Mouse (Mus musculus) c-Kit-positive CD71-positive TER-119-negative erythroid progenitor cells, embryonic 14.5 days (primary cell): ENCODE measurements around the gene Lax1.
A peak's percentile ranks its signal among the peaks of the same experiment; 100 is the strongest.
"Not testable (repeated sequence)": the region's sequence is repeated elsewhere in the genome, so short reads cannot be mapped to it uniquely, and the experiment has no call there.

Experiments
- DNase-seq: peaks from one replicate; pipeline ENCODE4 v3.0.0-alpha.2; 2013; ENCODE audit warnings: low read depth

The Lax1 gene

GRCm38 (mm10) chr1:133688301-133688700 lies 1.6 kb downstream of the Lax1 start:
- DNase-seq, result no peak

DNA sequence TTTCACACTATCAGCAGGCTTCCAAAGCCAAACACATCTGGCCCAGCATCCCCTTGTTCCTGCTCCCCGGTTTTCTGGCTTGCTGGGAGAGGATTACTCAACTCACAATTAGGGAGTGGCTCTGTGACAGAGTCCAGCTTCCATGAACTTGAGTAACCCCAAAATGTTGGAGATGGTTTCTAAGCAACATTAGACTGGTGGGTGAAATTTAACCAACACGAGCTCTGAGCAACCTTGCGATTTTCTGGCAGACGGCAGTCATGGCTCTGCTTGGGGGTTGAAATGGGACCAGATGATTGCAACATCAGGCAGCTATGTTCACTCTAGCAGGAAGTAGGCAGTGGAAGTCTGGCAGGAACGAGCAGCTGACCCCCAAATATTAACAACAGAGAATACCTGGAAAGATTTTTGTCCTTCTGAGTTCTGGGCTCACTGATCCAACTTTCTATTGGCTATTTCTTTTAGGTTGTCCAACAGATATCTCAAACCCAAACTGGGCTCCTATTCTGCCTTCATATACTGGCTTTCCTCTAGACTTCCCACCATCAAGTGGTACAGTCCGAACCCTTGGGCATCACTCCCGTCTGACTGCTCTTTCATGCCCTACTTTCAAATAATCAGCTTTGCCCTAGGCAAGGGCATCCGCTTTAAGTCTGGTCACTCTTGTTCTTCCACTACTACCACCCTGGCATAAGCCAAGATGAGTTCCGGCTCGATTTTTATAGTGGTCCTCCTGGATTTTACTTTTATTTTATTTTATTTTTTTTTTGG lies 4.0 kb downstream of the Lax1 start:
- no peak for DNase-seq

DNA sequence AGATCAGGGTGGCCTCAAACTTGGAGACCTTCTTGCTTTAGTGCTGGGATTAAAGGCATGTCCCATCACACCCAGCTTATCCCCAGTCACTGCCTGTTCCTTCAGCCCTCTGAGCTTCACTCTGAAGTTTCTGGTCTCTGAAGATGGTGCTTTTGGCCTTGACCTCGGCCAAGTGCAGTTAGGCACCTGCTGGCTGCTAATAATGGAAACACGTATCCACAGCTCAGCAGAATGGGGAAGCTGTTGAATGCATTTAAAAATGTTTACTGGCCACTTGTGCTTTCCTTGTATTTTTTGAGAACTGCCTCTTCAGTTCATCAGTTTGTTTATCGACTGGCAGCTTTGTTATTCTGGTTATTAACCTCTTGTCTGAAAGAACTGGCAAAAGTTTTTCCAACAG lies 18.1 kb downstream of the Lax1 start:
- no peak for DNase-seq

- DNase-seq, result no peak
Observed at GRCm38 (mm10) chr1:133671266-133671665, 18.6 kb downstream of the Lax1 start.

GRCm38 (mm10) chr1:133670776-133671175 lies 19.1 kb downstream of the Lax1 start:
- DNase-seq, result no peak

DNA sequence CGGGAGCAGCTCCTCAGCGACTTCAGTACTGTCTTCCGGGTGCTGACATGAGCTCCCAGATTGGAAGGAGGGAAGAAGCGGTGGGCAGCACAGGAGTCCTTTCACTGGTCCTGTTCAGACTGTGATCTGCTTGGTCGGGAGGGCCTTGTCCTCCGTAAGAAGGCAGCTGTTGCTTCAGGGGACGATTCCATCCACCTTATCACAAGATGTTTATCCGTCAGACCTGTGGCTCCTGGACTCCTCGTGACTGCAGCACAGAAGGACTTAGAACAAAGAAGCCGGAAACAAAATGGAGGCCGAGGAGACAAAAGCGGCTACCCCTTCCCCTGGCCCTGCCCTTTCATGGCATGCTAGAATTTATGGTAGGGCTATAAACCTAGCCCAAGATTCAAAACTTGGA lies 19.7 kb downstream of the Lax1 start:
- no peak for DNase-seq

- DNase-seq, result no peak
Observed at GRCm38 (mm10) chr1:133668618-133669017, 21.3 kb downstream of the Lax1 start.

DNA sequence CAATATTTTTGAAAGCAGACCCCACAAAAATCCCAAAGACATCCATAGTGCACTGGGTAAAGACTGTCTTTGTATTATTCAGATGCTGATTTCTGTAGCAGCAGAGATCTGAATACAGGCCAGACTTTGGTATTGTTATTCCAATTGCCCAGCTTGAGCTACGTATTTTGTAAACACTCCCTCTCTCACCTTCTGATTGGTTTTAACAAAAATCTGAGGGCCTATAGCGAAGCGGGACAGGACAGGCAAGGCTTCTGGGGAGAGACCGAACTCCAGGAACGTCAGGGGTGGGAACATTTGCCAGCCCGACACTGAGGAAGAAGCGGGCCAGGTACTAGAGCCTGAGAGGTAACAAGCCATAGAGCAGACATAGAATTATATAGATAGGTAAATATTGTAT lies 22.2 kb downstream of the Lax1 start:
- DNase-seq, result no peak

GRCm38 (mm10) chr1:133665713-133666112 lies 24.2 kb downstream of the Lax1 start:
- not testable (repeated sequence) for DNase-seq

- no peak for DNase-seq
Observed at GRCm38 (mm10) chr1:133664203-133664970, 25.5 kb downstream of the Lax1 start.

- DNase-seq, result no peak
Observed at GRCm38 (mm10) chr1:133663427-133663826, 26.5 kb downstream of the Lax1 start.

- DNase-seq, result no peak
Observed at GRCm38 (mm10) chr1:133662941-133663340, 27.0 kb downstream of the Lax1 start.

GRCm38 (mm10) chr1:133661203-133661933 lies 28.5 kb downstream of the Lax1 start, which contains the start of gene Gm38394:
TSS of gene Gm38394 (minus strand) at chr1:133661318.
- peak; percentile 92 for DNase-seq

DNA sequence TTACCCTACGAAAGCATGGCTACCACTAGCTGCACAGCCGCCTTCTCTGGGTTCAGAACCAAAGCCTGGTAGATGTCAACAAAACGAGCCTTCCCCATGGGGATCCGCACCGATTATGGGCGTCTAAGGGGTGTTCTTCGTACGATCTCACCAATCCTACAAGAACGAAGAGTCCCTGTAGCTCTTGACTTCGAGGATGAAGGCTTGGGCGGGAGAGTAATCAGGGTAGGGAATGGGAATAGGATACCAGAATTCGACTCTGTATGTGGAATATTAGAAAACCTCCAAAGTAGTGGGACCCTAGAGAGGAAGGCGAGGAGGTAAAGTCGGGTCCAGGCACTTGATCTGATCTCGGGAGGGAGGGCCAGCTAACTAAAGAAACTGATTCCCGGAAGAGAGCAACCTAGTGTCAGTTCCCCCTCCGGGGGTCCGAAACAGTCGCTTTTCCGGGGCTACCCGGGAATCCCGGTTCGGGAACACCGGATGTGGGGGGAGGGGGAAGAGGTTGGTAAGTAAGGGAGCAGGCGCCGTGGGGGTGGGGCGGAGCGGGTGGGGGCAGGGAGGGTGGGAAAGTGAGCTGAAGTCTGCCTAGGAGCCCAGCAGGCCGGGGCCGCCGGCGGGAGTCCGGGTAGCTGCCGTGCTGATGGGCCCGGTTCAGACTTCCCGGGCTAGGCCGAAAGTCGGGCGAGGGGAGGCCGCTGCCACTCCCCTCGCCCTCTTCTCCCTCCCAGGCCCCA lies 29.3 kb downstream of the Lax1 start, which contains the start of gene Zbed6:
Gene Zbed6 (minus strand): TSS at position 420 of the 737 bp plus-strand sequence.
- DNase-seq, result no peak

DNA sequence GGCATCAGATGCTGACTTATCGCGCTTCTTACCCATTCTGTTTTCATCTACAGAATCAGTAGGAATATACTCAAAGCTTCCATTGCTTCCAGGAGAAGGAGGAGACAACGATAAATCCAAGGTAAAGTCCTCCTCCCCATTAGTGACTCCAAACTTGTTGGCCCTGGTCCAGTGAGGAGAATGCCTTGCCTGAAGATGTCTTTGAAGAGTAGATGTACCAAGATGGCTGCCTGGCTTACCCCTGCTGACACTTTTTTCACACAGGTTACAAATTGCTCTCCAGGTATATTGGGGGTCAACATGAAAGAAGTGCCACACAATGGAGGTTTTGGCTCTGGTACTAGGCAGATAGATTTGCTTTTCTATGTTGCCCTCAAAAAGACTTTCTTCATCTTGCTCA lies 31.0 kb downstream of the Lax1 start:
- DNase-seq, result no peak

- no peak for DNase-seq
Observed at GRCm38 (mm10) chr1:133656811-133657210, 33.1 kb downstream of the Lax1 start.

GRCm38 (mm10) chr1:133653033-133653432 lies 36.9 kb downstream of the Lax1 start:
- no peak for DNase-seq

DNA sequence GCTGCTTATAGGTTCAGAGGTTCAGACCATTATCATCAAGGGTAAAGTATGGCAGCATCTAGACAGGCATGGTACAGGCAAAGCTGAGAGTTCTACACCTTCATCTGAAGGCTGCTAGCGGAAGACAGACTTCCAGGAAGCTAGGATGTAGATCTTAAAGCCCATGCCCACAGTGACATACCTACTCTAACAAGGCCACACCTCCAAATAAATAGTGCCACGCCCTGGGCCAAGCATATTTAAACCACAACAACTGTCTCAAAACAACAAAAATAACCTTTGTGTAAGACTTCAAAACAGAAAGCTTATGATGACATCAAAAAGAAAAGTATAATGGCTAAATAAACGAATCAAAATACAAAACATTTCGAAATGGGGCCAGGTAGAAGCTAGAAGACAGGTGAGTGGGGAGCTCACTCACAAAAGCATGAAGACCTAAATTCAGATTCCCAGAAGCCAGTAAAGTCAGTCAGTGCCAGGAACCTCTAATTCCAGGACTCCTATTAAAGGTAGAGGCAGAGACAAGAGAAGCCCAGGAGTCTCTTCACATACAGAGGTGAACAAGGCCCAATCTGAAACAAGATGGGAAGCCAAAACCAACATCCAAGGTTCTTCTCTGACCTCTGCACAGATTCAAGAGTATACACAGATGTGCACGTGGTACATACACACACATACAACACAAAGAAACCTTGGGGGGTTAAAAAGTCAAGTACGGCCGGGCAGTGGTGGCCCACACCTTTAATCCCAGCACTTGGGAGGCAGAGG lies 39.4 kb downstream of the Lax1 start:
- no peak for DNase-seq

DNA sequence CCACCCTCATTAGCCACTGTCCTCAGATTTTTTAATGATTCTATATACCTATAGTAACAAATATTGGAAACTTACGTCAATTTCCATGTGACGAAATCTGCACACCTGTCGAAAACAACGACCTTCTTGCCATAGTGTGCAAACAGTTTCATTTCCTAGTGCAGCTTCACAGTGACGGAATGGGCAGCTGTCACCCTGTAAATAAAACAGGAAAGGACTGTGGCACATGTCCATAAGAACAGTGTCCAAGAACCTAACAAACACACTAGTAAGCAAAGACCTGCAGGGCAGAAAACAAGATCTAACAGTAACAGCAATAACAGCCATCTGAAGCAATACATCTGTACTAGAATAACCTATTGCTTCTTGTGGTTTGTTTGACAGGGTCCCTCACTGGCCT lies 44.3 kb downstream of the Lax1 start:
- no peak for DNase-seq

DNA sequence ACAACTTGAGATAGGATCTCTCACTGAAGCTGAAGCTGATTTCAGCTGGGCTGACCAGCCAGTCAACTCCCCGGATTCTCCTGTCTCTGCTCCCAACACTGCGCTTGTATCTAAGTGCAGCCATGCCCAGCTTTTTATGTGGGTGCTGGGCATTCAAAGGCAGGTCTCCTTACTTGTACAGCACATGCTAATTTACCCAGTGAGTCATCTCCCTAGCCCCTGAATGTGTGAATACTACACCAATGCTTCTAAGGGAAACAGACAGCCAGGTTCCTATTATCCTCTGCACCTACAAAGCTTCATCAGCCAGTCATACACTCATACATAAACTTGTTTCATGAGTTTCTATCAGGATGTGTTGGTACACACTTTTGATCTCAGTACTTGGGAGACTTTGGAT lies 48.7 kb downstream of the Lax1 start:
- no peak for DNase-seq

DNA sequence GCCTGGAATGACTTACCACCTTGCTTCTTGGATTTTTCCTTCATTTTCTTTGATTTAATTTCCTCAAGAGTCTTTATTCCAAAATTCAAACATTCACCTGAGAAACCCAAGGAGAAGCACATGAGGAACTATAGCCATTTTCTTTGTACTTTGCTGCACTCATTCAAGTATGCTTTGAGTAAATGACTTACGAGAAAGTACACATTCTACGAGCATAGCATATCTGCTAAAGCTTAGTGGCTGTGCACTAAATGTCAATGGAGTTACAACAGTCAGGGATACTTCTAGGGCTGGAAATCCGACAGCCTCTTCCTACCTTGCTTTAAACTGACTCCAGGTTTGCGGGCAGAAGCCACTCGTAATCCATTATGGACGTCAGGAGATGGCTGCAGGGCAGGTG lies 51.4 kb downstream of the Lax1 start:
- DNase-seq, result no peak
